Mouse (Mus musculus) heart, embryonic 14.5 days (tissue): ENCODE data around the gene Tcf12. TPM values are rescaled to one million over a fixed set of nuclear protein-coding genes. Genes with fewer than 3 reads are reported as not detected.

Source experiments
- ATAC-seq: fragments of 200-750 bp; cut with Nextera tagmentation; 2 replicates; pipeline ENCODE4 v1.8.0; 2017; ENCODE audit warnings: low read depth, moderate TSS enrichment; ENCODE audit not compliant: insufficient number of reproducible peaks, insufficient read depth, low FRiP score
- H3K27ac ChIP-seq, 2 experiments: fragments of 200-500 bp in 1 of 2; fragments of 300-500 bp in 1 of 2; sonication (generic) in 1 of 2; replicated peaks in 1 of 2; 2 replicates each; pipeline ENCODE4 v1.5.1; 2012 to 2014; ENCODE audit warnings: low read depth in 2 of 2, low read length in 2 of 2, control low read depth in 1 of 2, mild to moderate bottlenecking in 1 of 2, mixed read lengths in 1 of 2; ENCODE audit not compliant: control insufficient read depth in 1 of 2, insufficient read depth in 1 of 2
- H3K27me3 ChIP-seq: fragments of 300-500 bp; sonication (generic); 2 replicates; pipeline ENCODE4 v1.6.1; 2014; ENCODE audit warnings: mild to moderate bottlenecking, low read length, control low read depth; ENCODE audit not compliant: control insufficient read depth, insufficient read depth
- H3K36me3 ChIP-seq: fragments of 300-500 bp; sonication (generic); 2 replicates; pipeline ENCODE4 v1.6.1; 2014; ENCODE audit warnings: mild to moderate bottlenecking, control low read depth, low read length, mixed read lengths; ENCODE audit not compliant: control insufficient read depth, insufficient read depth
- H3K4me1 ChIP-seq, 2 experiments: fragments of 200-500 bp in 1 of 2; fragments of 300-500 bp in 1 of 2; sonication (generic) in 1 of 2; 2 replicates each; pipeline ENCODE4 v1.6.1; 2012 to 2014; ENCODE audit warnings: low read length in 2 of 2, control low read depth in 1 of 2, mixed read lengths in 1 of 2; ENCODE audit not compliant: control insufficient read depth in 2 of 2, insufficient read depth in 2 of 2
- H3K4me2 ChIP-seq: fragments of 300-500 bp; sonication (generic); 2 replicates; pipeline ENCODE4 v1.6.1; 2014; ENCODE audit warnings: mild to moderate bottlenecking, low read length
- H3K4me3 ChIP-seq, 2 experiments: fragments of 200-500 bp in 1 of 2; fragments of 300-500 bp in 1 of 2; sonication (generic) in 1 of 2; 2 replicates each; pipeline ENCODE4 v1.5.1; 2012 to 2014; ENCODE audit warnings: low read length in 2 of 2, mild to moderate bottlenecking in 2 of 2, control low read depth in 1 of 2, low read depth in 1 of 2, moderate library complexity in 1 of 2; ENCODE audit not compliant: control insufficient read depth in 1 of 2, insufficient read depth in 1 of 2
- H3K9ac ChIP-seq: fragments of 300-500 bp; sonication (generic); 2 replicates; pipeline ENCODE4 v1.6.1; 2014; ENCODE audit warnings: mild to moderate bottlenecking, low read length
- H3K9me3 ChIP-seq: fragments of 300-500 bp; sonication (generic); 2 replicates; pipeline ENCODE4 v1.6.1; 2016; ENCODE audit warnings: low read length, control low read depth; ENCODE audit not compliant: control insufficient read depth
- WGBS: fragments of 180-500 bp; shearing (Covaris S2); extraction: QIAGEN DNeasy Blood & Tissue Kit; methylation state at CpG from one replicate; pipeline ENCODE4 v1.1.7; 2014; 5-methylcytosine and 5-hydroxymethylcytosine counted together
- polyA plus RNA-seq: library from polyadenylated mRNA; unstranded; fragments of >200 nt; fragmentation: Nextera tagmentation; extraction: Ambion mirVana; gene quantifications from 2 replicates; pipeline ENCODE4 v1.2.1, GENCODE M21; 2014

Gene Tcf12
- polyA plus RNA-seq, 1 experiment from 2014 or later, result 35.9 TPM

DNA sequence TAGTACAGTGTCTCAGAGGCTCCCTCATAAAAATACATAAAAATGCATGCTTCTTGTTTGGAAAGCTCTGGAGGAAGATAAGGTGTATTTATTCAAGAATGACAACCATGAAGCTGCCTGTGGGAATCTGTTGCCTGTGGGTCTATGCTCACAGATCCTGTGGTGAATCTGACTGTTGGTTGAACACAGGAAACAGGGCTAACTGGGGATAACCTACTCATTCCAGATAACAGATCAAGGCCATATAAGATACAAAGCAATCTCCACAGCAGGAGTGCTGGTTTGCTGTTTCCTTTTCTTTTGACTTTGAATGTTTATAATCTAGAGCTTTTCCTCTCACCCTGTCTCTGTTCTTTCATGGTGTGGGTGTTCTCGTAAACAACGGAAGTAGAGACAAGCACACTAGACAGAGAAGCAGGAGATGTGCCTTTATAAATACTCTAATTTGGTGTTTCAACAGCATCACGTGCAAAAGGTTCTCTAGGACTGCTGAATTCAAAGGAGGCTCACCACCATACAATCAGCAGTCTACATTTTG is 237.6 kb downstream of the Tcf12 start:
- ATAC-seq, result no peak
- 0 out of 4 replicates have a peak, but pooled peaks cover 0 to 3% of the 10 kb centered on the region in 2 experiments for H3K4me1 ChIP-seq
- no peak overlapping the region for H3K4me3 ChIP-seq
- H3K9ac ChIP-seq, result no peak overlapping the region
- WGBS, result 71% methylated on average over 3 of the region's 3 CpGs
- peaks cover 69% of the 10 kb centered on the region for H3K36me3 ChIP-seq
- H3K27me3 ChIP-seq, result no peaks in the 10 kb centered on the region
- no peak overlapping the region for H3K27ac ChIP-seq
- no peak overlapping the region for H3K4me2 ChIP-seq
- H3K9me3 ChIP-seq, result no peaks in the 10 kb centered on the region

DNA sequence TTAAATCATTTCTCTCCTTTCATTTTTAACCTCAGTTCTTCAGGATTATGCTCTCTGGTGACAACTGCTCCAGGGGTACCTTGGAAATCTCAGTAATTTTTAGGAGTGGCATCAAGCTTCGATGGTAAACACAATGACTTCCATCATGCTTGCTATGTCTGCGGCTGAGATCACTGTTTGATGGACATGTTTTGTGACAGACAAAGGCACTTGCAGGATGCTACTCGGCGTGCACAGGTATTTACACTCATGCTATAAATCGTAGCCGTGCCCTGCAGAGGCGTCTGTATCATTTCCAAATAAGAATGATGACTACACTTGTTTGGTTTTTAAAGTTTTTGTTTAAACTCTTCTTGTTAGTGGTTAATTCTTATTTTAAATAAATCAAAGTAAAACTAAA is 248.3 kb downstream of the Tcf12 start:
- no peak for ATAC-seq
- Histone ChIP-seq H3K4me1 (0 out of 4 replicates have a peak, but pooled peaks cover 0 to 2% of the 10 kb centered on the region in 2 experiments), H3K36me3 (peaks cover 29% of the 10 kb centered on the region), H3K9me3 (no peaks in the 10 kb centered on the region), H3K4me2 (no peak overlapping the region), H3K27ac (no peak overlapping the region), H3K9ac (no peak overlapping the region), H3K4me3 (no peak overlapping the region), H3K27me3 (no peaks in the 10 kb centered on the region)
- WGBS, result 92% methylated on average over 7 of the region's 7 CpGs

DNA sequence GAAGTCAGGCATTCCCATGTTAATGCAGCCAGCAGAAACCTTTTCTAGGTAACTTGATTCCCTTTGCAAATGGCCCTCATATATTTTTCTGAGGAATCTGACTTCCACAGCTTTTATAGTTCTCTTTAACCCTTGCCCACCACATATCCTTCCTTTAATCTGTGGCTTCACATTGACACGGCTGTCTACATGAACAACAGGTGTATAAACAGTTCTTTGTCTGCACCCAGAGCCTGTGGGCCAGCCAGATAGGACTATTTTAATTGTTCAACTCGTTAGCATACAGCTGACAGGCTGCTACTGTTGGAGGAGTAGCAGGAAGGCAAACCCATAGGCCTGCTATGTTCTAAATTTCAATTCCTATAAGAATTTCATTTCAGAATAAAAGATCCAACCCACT is 250.0 kb downstream of the Tcf12 start:
- Histone ChIP-seq H3K9me3 (no peaks in the 10 kb centered on the region), H3K36me3 (peaks cover 34% of the 10 kb centered on the region), H3K9ac (no peak overlapping the region), H3K4me1 (0 out of 4 replicates have a peak, but pooled peaks cover 0 to 2% of the 10 kb centered on the region in 2 experiments), H3K4me3 (no peak overlapping the region), H3K27ac (no peak overlapping the region), H3K27me3 (no peaks in the 10 kb centered on the region), H3K4me2 (no peak overlapping the region)
- no peak for ATAC-seq
- WGBS, result 67% methylated on average over 2 of the region's 2 CpGs

DNA sequence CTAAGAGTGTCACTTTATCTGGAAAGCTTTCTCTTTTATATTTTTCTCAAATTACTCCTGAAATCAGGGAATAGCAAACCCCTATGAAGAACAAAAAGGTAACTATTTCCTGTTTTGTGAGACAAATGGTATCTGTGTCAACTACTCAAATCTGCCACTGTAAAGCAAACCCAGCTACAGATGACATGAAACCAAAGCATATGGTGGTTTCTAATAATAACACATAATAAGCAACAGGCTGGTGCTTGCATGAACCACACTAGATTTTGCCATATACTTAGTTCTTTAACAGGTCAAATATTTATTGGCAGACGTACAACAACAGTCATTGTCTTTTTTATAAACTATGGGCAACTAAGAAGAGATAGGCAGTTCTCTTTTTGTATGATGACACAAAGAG is 253.7 kb downstream of the Tcf12 start:
- Histone ChIP-seq H3K36me3 (peaks cover 60% of the 10 kb centered on the region), H3K27me3 (no peaks in the 10 kb centered on the region), H3K4me1 (0 out of 4 replicates have a peak, but pooled peaks cover 0 to 2% of the 10 kb centered on the region in 2 experiments), H3K27ac (no peak overlapping the region), H3K4me3 (no peak overlapping the region), H3K9me3 (no peaks in the 10 kb centered on the region), H3K9ac (no peak overlapping the region), H3K4me2 (no peak overlapping the region)
- WGBS, result 97% methylated on average over 1 of the region's 1 CpGs
- no peak for ATAC-seq

DNA sequence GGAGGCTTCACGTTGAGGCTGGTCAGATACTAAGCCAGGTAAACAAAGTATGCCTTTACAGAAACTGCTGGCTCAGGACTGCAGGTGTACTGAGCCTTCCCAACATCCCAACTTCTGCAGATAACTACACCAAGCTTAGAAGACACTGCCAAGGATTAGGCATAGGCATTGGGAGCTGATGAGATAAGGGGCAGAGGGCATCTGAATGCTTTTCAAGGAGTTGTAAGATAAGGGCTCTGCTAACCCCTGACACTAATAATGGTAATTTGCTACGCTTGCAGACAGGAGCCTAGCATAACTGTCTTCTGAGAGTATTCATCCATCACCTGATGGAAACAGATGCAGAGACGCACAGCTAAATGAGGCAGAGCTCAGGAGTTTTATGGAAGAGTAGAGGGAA is 257.8 kb downstream of the Tcf12 start:
- no peak overlapping the region for H3K4me2 ChIP-seq
- H3K9ac ChIP-seq, result no peak overlapping the region
- H3K36me3 ChIP-seq, result peaks cover 74% of the 10 kb centered on the region
- no peaks in the 10 kb centered on the region for H3K9me3 ChIP-seq
- H3K4me1 ChIP-seq, result no peaks in the 10 kb centered on the region
- 80% methylated on average over 3 of the region's 3 CpGs for WGBS
- no peak overlapping the region for H3K27ac ChIP-seq
- ATAC-seq, result no peak
- H3K27me3 ChIP-seq, result no peaks in the 10 kb centered on the region
- H3K4me3 ChIP-seq, result no peak overlapping the region

DNA sequence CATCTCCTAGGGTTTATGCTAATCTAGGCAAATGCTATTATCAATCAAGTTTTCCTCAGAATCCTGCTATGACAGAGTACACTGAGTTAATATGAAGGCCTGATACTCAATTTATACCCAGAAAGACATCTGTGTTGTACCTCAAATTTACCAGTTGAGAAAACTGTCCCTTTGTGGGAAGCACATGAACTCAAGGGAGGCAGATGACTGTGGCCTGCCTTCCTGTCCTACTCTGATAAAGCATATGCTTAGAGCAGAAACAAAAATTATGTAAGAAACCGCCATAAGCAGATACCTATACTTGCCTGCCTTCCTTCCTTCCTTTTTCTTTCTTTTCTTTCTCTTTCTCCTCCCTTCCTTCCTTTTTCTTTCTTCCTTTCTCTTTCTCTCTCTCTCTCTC is 261.4 kb downstream of the Tcf12 start:
- Histone ChIP-seq H3K4me2 (no peak overlapping the region), H3K9ac (no peak overlapping the region), H3K27ac (no peak overlapping the region), H3K9me3 (no peaks in the 10 kb centered on the region), H3K4me3 (no peak overlapping the region), H3K4me1 (peaks cover 3 to 5% of the 10 kb centered on the region in 2 experiments; a peak in 1 of 4 replicates), H3K36me3 (peaks cover 74% of the 10 kb centered on the region), H3K27me3 (no peaks in the 10 kb centered on the region)
- no peak for ATAC-seq
- 83% methylated on average over 1 of the region's 1 CpGs for WGBS

DNA sequence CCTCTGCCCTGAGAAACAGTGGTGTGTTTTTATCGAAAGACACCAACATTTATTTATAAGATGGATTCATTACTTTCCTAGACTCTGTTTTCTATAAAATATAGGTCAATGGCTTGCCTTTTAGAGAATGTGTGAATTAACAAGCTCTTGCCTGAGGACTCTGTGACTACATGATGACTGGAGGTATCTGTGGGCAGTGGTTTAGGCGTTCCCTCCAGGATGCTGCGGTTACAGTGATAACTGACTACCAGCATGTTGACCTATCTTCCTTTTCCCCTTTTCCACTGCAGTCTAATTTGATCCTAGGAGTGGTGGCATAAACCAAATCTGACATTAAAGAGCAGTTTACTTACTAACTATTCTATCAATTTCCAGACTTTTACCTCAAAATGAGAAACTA is 263.3 kb downstream of the Tcf12 start:
- no peak for ATAC-seq
- 96% methylated on average over 3 of the region's 3 CpGs for WGBS
- H3K27me3 ChIP-seq, result no peaks in the 10 kb centered on the region

DNA sequence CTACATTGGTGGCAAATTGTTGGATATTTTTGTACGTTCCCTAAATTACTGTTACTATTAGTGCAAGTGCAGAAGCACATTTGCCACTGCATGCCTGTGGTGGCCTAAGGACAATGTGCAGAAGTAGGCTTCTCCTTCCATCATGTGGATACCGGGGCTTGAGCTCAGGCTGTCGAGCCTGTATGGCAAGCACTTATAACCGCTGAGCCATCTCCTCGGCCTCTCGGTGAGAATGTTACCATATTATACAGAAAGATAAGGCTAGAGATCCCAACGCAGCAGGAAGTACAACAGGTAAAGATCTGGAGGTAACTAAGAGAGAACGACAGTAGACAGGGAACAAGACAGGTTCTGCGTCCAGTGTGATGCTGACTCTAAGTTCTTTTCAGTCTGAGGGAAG is 263.8 kb downstream of the Tcf12 start:
- Histone ChIP-seq H3K4me2 (no peak overlapping the region), H3K27ac (no peak overlapping the region), H3K36me3 (peaks cover 67% of the 10 kb centered on the region), H3K4me3 (no peak overlapping the region), H3K9ac (no peak overlapping the region), H3K4me1 (peaks cover 3 to 5% of the 10 kb centered on the region in 2 experiments; a peak in 1 of 4 replicates), H3K27me3 (no peaks in the 10 kb centered on the region), H3K9me3 (no peaks in the 10 kb centered on the region)
- ATAC-seq, result no peak
- WGBS, result 97% methylated on average over 9 of the region's 9 CpGs

More for the DNA sequence above, 263.3 kb downstream of the Tcf12 start:
- H3K9me3 ChIP-seq, result no peaks in the 10 kb centered on the region
- no peak overlapping the region for H3K9ac ChIP-seq
- no peak overlapping the region for H3K4me2 ChIP-seq
- no peak overlapping the region for H3K4me3 ChIP-seq
- peaks cover 69% of the 10 kb centered on the region for H3K36me3 ChIP-seq
- H3K27ac ChIP-seq, result no peak overlapping the region
- H3K4me1 ChIP-seq, result peaks cover 3 to 5% of the 10 kb centered on the region in 2 experiments; a peak in 1 of 4 replicates
